Mouse (Mus musculus): ENCODE results near the gene Ankrd1.

The Ankrd1 gene

DNA sequence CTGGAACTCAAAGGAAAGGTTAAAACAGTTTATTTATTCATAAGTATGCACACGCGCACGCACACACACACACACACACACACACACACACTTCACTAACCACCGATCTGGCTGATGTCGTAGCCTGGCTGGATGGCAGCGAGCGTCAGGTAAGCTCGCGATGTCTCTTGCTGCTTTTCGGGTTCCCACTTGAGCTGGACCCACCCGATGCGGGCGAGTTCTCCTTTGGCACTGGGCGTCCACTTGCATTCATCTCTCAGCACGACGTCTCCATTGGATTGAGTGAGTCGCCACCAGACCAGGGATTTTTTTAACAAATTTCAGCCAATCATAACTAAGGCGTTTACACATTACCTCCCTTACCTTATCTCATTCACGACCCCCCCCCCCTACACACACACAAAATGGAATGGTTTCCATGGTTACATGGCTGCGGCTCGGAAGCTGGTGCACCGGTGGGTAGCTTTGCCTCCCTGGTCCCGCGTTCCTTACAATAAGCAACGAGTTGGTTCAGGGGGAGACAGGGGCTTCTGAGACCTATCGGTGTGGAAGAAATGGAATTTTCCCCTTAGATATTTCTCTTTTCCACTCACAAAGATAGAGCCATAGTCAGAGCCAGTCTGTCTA, 10.5 kb downstream of the Ankrd1 start:
- DNase-seq (ENCODE audit: low spot score): no peak

DNA sequence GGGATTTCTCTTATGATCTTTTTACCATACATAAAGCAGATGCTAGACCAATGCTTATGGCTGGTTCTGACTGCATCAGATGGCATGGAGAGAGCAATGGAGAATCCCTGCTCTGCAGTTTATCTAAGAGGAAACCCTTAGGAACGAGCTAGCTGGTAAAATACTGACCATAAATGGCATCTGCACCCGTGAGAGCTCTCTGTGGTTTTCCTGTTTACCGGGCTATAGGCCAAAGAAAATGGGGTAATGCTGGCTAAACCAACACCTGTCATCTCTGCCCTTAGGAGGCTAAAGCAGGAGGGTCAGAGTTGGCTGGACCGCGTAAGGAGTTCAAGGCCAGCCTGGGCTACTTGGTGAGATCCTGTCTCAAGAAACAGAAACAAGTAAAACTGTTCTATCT, 16.0 kb downstream of the Ankrd1 start:
- no peak for DNase-seq (ENCODE audit: low spot score)

DNA sequence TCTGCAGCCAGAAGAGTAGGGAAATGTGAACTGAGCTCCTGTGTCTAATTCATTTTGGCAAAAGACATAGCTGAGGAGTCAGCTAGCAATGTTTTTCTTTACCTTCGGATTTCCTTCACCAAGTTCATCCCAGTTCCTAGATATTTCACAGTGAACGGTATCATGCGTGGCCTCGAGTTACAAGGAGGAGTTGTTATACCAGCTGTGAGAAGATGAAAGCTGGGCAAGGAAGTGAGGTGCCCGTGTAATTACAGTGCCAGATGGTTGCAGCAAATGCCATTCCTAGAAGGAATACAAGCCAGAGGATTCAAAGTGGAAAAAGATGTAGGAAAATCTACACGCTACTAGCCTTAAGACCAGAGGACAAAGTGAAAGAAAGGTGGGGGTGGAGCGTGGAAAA, 21.0 kb downstream of the Ankrd1 start:
- no peak for DNase-seq (ENCODE audit: low spot score)

DNA sequence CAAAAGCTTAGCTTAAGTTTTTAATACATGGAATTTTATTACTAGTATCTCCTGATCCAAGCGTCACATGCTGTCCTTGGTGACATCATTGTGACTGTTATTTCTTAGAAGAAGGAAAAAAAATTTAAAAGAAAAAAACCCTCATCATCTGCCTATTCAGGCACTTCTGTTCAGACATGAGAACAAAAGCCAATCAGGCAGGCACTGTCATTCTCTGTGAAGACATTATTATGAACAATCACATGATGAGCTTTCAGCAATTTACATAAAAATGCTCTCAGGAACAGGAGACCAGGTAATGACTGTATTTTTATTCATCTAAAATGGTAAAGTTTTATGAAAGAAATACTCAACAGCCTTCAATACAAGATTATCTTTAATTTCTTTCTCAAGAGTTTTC, 21.6 kb downstream of the Ankrd1 start:
- DNase-seq (ENCODE audit: low spot score): no peak

DNA sequence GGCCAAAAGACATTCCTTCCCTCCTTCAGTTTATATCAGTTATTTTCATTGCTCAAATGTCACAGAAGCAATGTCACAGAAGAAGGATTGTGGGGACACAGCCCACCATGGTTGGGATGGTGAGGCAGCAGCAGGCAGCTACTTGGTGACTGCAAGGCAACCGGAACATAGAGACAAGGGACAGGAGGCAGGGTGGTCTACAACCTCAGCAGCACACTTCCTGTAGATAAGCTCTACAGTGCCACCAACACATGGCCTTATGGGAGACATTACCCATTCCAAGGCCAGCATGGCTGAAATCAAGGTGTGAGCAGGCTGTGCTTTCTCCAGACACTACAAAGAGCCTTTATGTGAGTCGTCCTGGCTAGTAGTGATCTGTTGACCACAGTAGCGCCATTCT, 22.7 kb downstream of the Ankrd1 start:
- no peak for DNase-seq (ENCODE audit: low spot score)

DNA sequence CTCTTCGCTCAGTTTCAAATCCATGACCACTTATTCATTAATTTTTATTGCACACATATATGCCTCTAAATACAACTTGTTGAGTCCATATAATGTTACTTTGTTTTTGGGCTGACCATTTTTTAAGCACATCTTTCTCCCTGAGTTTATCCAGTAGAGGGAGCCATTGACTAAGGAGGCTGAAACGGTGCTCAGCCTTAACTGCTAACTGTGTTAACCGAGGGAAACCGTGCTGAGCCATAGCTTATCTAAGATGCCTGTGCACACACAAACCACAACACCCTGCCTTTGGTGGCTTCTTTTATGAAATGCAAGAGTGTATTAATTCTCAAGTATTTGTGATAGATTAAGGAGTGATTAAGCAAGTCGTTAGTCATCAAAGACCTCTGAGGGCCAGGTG, 29.1 kb downstream of the Ankrd1 start:
- peak; percentile 25 for DNase-seq (ENCODE audit: low spot score)

DNA sequence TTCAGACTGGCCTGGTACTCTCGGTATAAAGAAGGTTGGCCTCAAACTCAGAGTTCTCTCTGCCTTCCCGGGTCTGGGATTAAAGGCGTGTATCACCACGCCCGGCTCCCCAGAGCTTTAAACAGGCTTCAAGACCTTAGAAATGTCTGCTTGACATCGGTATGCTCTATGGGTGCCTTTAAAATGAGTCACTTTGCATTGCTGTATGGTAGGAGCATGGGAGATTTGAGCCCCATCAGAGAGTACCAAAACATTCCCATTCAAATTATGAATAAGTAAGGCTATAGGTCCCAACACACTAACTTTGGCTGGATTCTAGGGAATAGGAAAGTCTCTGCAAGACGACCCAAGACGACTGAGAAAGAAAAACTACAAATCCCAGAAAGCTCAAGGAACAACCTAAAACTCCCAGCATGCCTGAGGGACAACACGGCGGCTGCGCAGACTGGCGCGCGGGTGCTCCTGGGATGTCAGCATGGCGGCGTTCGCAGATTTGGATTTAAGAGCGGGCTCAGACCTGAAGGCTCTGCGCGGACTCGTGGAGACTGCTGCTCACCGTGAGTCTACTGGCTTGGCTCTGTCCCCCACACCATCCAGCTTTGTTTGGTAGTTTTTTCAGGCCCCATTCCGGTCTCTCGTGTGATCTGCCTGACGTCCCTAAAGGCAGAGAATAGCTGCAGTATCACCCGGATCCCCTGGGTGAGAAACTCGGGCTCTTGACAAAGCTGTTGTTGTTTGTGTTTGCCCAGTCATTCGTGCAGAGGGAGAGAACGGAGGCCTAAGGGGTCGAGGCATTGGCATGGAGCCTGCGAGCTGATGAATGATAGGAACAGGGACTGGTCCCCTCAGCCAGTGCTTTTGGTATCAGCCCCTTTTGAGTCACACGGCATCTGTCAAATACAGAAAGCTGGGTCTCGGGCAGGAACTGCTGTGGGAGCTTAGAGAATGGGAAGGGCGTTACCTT, 36.4 kb downstream of the Ankrd1 start, which contains the start of gene Rpp30:
Gene Rpp30 (plus strand): TSS at position 455 of the 964 bp plus-strand sequence.
- DNase-seq (ENCODE audit: low spot score): peak; percentile 79

DNA sequence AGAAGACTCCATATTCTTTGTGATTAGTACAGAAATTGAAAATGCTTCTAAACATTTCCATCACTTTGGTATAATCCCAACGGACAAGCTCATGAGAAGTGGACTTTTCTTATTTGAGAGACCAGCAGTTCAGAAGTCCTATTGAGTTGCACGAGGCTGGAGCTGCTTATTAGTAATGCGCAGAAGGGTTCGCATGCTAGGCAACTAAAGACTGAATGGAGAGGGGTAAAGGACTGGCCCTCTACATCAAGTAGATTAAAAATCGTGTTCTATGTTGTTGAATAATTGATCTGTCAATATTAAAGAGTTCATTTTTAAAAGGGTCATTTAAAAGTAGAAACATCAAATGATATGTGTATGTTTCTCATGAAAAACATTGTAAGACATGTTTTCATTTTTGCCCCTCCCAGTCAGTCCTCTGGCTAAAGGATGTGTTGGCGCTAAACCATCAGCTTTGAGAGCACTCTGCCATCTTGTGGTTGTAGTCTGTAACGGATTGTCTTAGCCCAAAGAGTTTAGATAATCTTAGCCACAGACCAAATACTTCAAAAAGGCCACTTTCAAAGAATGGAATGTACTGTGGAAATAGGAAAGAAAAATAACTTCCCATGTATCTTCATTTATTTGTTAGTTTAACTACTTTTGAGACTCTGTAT, 37.2 kb downstream of the Ankrd1 start:
- DNase-seq (ENCODE audit: low spot score): peak; percentile 56

DNA sequence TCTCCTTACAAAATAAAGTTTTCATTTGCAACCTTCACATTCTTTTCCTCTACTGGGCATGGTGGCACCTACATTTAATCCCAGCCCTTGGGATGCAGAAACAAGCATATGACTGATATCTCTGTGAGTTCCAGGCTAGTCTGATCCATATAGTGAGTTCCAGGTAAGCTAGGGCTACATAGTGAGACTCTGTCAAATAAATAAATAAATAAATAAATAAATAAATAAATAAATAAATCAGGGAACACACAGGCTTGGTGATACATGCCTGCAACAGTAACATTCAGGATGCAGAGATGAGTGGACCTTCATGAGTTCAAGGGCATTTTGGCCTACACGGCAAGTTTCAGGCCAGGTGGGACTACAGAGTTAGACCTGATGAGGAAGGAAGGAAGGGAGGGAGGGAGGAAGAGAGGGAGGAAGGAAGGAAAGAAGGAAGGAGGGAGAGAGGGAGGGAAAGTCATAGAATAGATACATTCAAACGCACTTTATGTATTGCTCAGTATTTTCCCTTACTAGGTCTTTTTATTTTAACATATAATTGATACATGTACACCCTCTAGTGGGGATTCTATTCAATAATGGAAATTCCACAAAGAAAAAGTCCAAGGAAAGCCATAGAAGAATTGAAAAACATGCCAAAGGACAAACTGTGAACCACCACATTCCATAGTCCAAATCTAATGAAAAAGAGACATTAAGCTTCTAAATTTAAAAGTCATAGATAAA, 56.9 kb downstream of the Ankrd1 start:
- DNase-seq (ENCODE audit: low spot score): no peak
